Mouse (Mus musculus) myocyte (in vitro differentiated cells): ENCODE results near the gene Pou6f1.

ENCODE experiments used
- CEBPB ChIP-seq: IDR thresholded peaks from 2 replicates; pipeline ENCODE4 v1.6.1; 2011; ENCODE audit warnings: mild to moderate bottlenecking, moderate library complexity; ENCODE audit not compliant: poor library complexity, insufficient read depth, severe bottlenecking
- E2F4 ChIP-seq: IDR thresholded peaks from one replicate; pipeline ENCODE4 v1.6.1; 2011; ENCODE audit warnings: mild to moderate bottlenecking, control low read depth, moderate library complexity; ENCODE audit not compliant: insufficient read depth
- MAX ChIP-seq: IDR thresholded peaks from one replicate; pipeline ENCODE4 v1.6.1; 2011; ENCODE audit warnings: low read depth, mild to moderate bottlenecking, control low read depth
- MYOD1 ChIP-seq, 3 experiments: IDR thresholded peaks; one replicate each; pipeline ENCODE4 v1.6.1; 2011; ENCODE audit warnings: control low read depth in 2 of 3, low read depth in 2 of 3, mild to moderate bottlenecking in 2 of 3, moderate library complexity in 1 of 3; ENCODE audit not compliant: insufficient read length in 2 of 3, control insufficient read depth in 1 of 3
- MYOG ChIP-seq, 3 experiments: IDR thresholded peaks; one replicate each; pipeline ENCODE4 v1.6.1; 2011; ENCODE audit warnings: control low read depth in 2 of 3, low read depth in 2 of 3, mild to moderate bottlenecking in 2 of 3; ENCODE audit not compliant: insufficient read length in 2 of 3, control insufficient read depth in 1 of 3, insufficient read depth in 1 of 3
- POLR2A ChIP-seq: IDR thresholded peaks from one replicate; pipeline ENCODE4 v1.6.1; 2011; ENCODE audit warnings: low read depth, mild to moderate bottlenecking, control low read depth, moderate library complexity; ENCODE audit not compliant: insufficient read length
- POLR2AphosphoS2 ChIP-seq: IDR thresholded peaks from one replicate; pipeline ENCODE4 v1.6.1; 2011; ENCODE audit warnings: low read depth, control low read depth; ENCODE audit not compliant: insufficient read length
- TCF12 ChIP-seq: IDR thresholded peaks from one replicate; pipeline ENCODE4 v1.6.1; 2011; ENCODE audit warnings: mild to moderate bottlenecking, control low read depth; ENCODE audit not compliant: poor library complexity, insufficient read depth, severe bottlenecking
- USF1 ChIP-seq: IDR thresholded peaks from one replicate; pipeline ENCODE4 v1.6.1; 2011; ENCODE audit warnings: low read depth, mild to moderate bottlenecking, control low read depth, moderate library complexity

DNA sequence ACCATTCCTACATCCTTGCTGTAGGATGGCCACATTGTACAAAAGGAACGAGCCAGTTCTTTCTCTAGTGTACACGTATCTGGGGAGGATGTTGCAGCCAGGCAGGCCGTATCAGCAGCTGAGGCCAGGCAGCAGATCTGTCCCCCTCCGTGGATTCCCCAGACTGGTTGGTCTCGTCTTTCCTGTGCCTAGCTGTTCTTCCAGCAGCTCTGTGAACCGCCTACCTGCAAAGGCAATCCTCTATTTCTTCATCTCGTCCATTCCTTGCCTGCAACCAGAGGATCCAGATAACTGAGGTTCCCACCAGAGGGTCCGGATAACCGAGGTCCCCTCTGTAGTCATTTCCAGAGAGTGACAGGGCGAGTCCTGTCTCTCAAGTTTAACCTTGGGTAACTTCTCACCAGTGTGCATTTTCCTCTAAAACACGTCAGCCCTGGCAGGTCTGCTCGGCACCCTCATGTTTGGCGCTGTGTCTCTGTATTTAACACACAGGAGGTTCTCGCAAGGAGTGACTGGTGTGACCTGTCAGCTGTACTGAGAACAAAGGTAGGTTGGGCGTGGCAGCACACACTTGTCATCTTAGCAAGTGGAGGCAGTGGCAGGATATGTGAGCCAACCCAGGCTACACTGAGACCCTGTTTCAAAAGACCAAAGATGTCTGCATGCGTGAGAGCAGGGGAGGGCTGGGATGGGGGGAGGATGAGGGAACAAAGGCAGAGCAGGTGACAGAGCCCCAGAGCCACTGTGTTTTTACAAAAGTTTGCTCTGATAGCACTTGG, 40.4 kb upstream of the Pou6f1 start:
- no peak for TF ChIP-seq POLR2AphosphoS2
- TF ChIP-seq E2F4, result no peak
- TF ChIP-seq POLR2A, result no peak
- no peak for TF ChIP-seq MYOD1 (IDR thresholded peaks at IDR 0.05; ENCODE audit: control insufficient read depth in 1 of 3, insufficient read length in 2 of 3, low read depth in 2 of 3)
- TF ChIP-seq MAX, result no peak
- no peak for TF ChIP-seq TCF12
- no peak for TF ChIP-seq USF1
- no peak for TF ChIP-seq CEBPB
- no peak for TF ChIP-seq MYOG (IDR thresholded peaks at IDR 0.05; ENCODE audit: control insufficient read depth in 1 of 3, insufficient read depth in 1 of 3, insufficient read length in 2 of 3, low read depth in 2 of 3)
